Mouse (Mus musculus) liver, adult 2 months (tissue): ENCODE measurements around the gene Wdhd1. TPM values are rescaled to one million over a fixed set of nuclear protein-coding genes. Genes with fewer than 3 reads are reported as not detected.

Source experiments
- DNase-seq: peaks from one replicate; pipeline ENCODE4 v3.0.0-alpha.2; 2011; ENCODE audit warnings: low read depth, low spot score; ENCODE audit errors: extremely low read depth
- H3K27ac ChIP-seq: fragments of 200-500 bp; replicated peaks from 2 replicates; pipeline ENCODE4 v1.5.1; 2012; ENCODE audit warnings: low read depth, mild to moderate bottlenecking, control low read depth, inconsistent platforms, low read length; ENCODE audit not compliant: insufficient read depth
- H3K27me3 ChIP-seq: fragments of 200-500 bp; 2 replicates; pipeline ENCODE4 v1.6.1; 2012; ENCODE audit warnings: mild to moderate bottlenecking, moderate library complexity, low read length, inconsistent platforms; ENCODE audit not compliant: control insufficient read depth, insufficient read depth
- H3K36me3 ChIP-seq: fragments of 200-500 bp; 2 replicates; pipeline ENCODE4 v1.6.1; 2012; ENCODE audit warnings: low read length, inconsistent platforms; ENCODE audit not compliant: control insufficient read depth, insufficient read depth
- H3K4me1 ChIP-seq: fragments of 200-500 bp; 2 replicates; pipeline ENCODE4 v1.6.1; 2011; ENCODE audit warnings: low read length; ENCODE audit not compliant: control insufficient read depth, insufficient read depth
- H3K4me3 ChIP-seq: fragments of 200-500 bp; 2 replicates; pipeline ENCODE4 v1.5.1; 2011; ENCODE audit warnings: low read depth, mild to moderate bottlenecking, control low read depth, low read length, moderate library complexity; ENCODE audit not compliant: insufficient read depth
- H3K79me2 ChIP-seq: fragments of 200-500 bp; 2 replicates; pipeline ENCODE4 v1.6.1; 2012; ENCODE audit warnings: inconsistent platforms, mild to moderate bottlenecking, low read length, moderate library complexity; ENCODE audit not compliant: control insufficient read depth, insufficient read depth
- H3K9ac ChIP-seq: fragments of 200-500 bp; 2 replicates; pipeline ENCODE4 v1.6.1; 2012; ENCODE audit warnings: low read depth, mild to moderate bottlenecking, control low read depth, inconsistent platforms, low read length
- CTCF ChIP-seq: fragments of 200-500 bp; IDR thresholded peaks from 2 replicates; pipeline ENCODE4 v1.5.1; 2011; ENCODE audit warnings: low read depth, low read length, control low read depth
- POLR2A ChIP-seq: fragments of 200-500 bp; IDR thresholded peaks from 2 replicates; pipeline ENCODE4 v1.6.1; 2011; ENCODE audit warnings: low read length, control low read depth; ENCODE audit not compliant: insufficient read depth; ENCODE audit errors: extremely low read depth
- WGBS: fragments of 180-500 bp; shearing (Covaris S2); methylation state at CpG from one replicate; pipeline ENCODE4 v1.1.7; 2018; 5-methylcytosine and 5-hydroxymethylcytosine counted together
- polyA plus RNA-seq: library from polyadenylated mRNA; depleted of rRNA; stranded (reverse); fragments of >200 nt; gene quantifications from 2 replicates; pipeline ENCODE4 v1.2.3, GENCODE M21; 2012
- total RNA-seq: library from RNA; depleted of rRNA; stranded (reverse); fragments of >200 nt; gene quantifications from 2 replicates; pipeline ENCODE4 v1.2.3, GENCODE M21; 2014

Wdhd1 gene
- total and polyA plus RNA-seq, 2 experiments = 0.21 to 1.0 TPM

- WGBS = 86% methylated on average over 5 of the region's 5 CpGs
- Histone ChIP-seq H3K4me1 (no peaks in the 10 kb centered on the region), H3K9ac (no peak overlapping the region), H3K79me2 (no peaks in the 10 kb centered on the region), H3K27me3 (no peaks in the 10 kb centered on the region), H3K4me3 (no peak overlapping the region), H3K27ac (no peak overlapping the region), H3K36me3 (no peaks in the 10 kb centered on the region)
- DNase-seq = no peak
- TF ChIP-seq CTCF = no peak
- no peak for TF ChIP-seq POLR2A
These were observed 42.0 kb downstream of the Wdhd1 start for GRCm38 (mm10) chr14:47234526-47235250.

- WGBS = 87% methylated on average over 3 of the region's 3 CpGs
- DNase-seq = no peak
- Histone ChIP-seq H3K4me3 (no peak overlapping the region), H3K79me2 (no peaks in the 10 kb centered on the region), H3K27me3 (no peaks in the 10 kb centered on the region), H3K9ac (no peak overlapping the region), H3K4me1 (no peaks in the 10 kb centered on the region), H3K27ac (no peak overlapping the region), H3K36me3 (no peaks in the 10 kb centered on the region)
- TF ChIP-seq POLR2A = no peak
- no peak for TF ChIP-seq CTCF
These were observed 42.6 kb downstream of the Wdhd1 start for GRCm38 (mm10) chr14:47234032-47234431.

- Histone ChIP-seq H3K9ac (no peak overlapping the region), H3K4me3 (no peak overlapping the region), H3K4me1 (no peaks in the 10 kb centered on the region), H3K36me3 (no peaks in the 10 kb centered on the region), H3K27me3 (no peaks in the 10 kb centered on the region), H3K79me2 (no peaks in the 10 kb centered on the region), H3K27ac (no peak overlapping the region)
- TF ChIP-seq POLR2A (no peak), CTCF (no peak)
- no peak for DNase-seq
- WGBS = 72% methylated on average over 2 of the region's 2 CpGs
These were observed 43.1 kb downstream of the Wdhd1 start for GRCm38 (mm10) chr14:47233602-47234001.

- no peak for DNase-seq
- Histone ChIP-seq H3K36me3 (no peaks in the 10 kb centered on the region), H3K9ac (no peak overlapping the region), H3K27me3 (no peaks in the 10 kb centered on the region), H3K79me2 (no peaks in the 10 kb centered on the region), H3K4me1 (no peaks in the 10 kb centered on the region), H3K4me3 (no peak overlapping the region), H3K27ac (no peak overlapping the region)
- WGBS = 76% methylated on average over 11 of the region's 11 CpGs
- TF ChIP-seq CTCF = no peak
- no peak for TF ChIP-seq POLR2A
These were observed 46.8 kb downstream of the Wdhd1 start for GRCm38 (mm10) chr14:47229796-47230376.

GRCm38 (mm10) chr14:47225931-47226330 lies 50.7 kb downstream of the Wdhd1 start:
- Histone ChIP-seq H3K27ac (no peak overlapping the region), H3K9ac (no peak overlapping the region), H3K4me1 (peaks cover 4% of the 10 kb centered on the region; the same call in 1 of the 2 replicates), H3K27me3 (no peaks in the 10 kb centered on the region), H3K79me2 (no peaks in the 10 kb centered on the region), H3K4me3 (no peak overlapping the region), H3K36me3 (no peaks in the 10 kb centered on the region)
- TF ChIP-seq CTCF (no peak), POLR2A (no peak)
- WGBS = 96% methylated on average over 8 of the region's 8 CpGs
- DNase-seq = no peak
